Mouse (Mus musculus) hindbrain, embryonic 15.5 days (tissue): ENCODE measurements around the gene Olfr665. TPM values are rescaled to one million over a fixed set of nuclear protein-coding genes. Genes with fewer than 3 reads are reported as not detected.

Experiments
- polyA plus RNA-seq: library from polyadenylated mRNA; unstranded; fragments of >200 nt; fragmentation: Nextera tagmentation; extraction: Ambion mirVana; gene quantifications from 2 replicates; pipeline ENCODE4 v1.2.1, GENCODE M21; 2015

The Olfr665 gene
- polyA plus RNA-seq, 1 experiment from 2014 or later: not detected

Other genes starting within 250 kb of the Olfr665 start
- 0.13 and 0.27 TPM in 2 replicates for gene Olfr658, start 230.7 kb upstream of the Olfr665 start, polyA plus RNA-seq
- not detected in 2 replicates for gene Olfr659, start 211.3 kb upstream of the Olfr665 start, polyA plus RNA-seq
- not detected in 2 replicates for gene Olfr661, start 191.5 kb upstream of the Olfr665 start, polyA plus RNA-seq
- not detected in 2 replicates for gene Usp17le, start 100.6 kb upstream of the Olfr665 start, polyA plus RNA-seq
- gene Usp17lb, start 35.4 kb upstream of the Olfr665 start, polyA plus RNA-seq: not detected in 2 replicates
- not detected in 2 replicates for gene Usp17la, start 21.0 kb upstream of the Olfr665 start, polyA plus RNA-seq
- not detected in 2 replicates for gene Olfr666, start 17.9 kb downstream of the Olfr665 start, polyA plus RNA-seq
- not detected in 2 replicates for gene Olfr667, start 43.5 kb downstream of the Olfr665 start, polyA plus RNA-seq
- not detected in 2 replicates for gene Olfr668, start 50.0 kb downstream of the Olfr665 start, polyA plus RNA-seq
- gene Olfr669, start 56.2 kb downstream of the Olfr665 start, polyA plus RNA-seq: not detected in 2 replicates
- gene Olfr670, start 84.6 kb downstream of the Olfr665 start, polyA plus RNA-seq: not detected in 2 replicates
- gene Olfr671, start 101.1 kb downstream of the Olfr665 start, polyA plus RNA-seq: not detected in 2 replicates
- not detected in 2 replicates for gene Olfr672, start 124.0 kb downstream of the Olfr665 start, polyA plus RNA-seq
- not detected in 2 replicates for gene Olfr675, start 150.4 kb downstream of the Olfr665 start, polyA plus RNA-seq
- not detected in 2 replicates for gene Olfr676, start 154.7 kb downstream of the Olfr665 start, polyA plus RNA-seq
- gene Olfr677, start 173.3 kb downstream of the Olfr665 start, polyA plus RNA-seq: not detected in 2 replicates
- not detected in 2 replicates for gene Olfr678, start 186.4 kb downstream of the Olfr665 start, polyA plus RNA-seq
- gene Olfr679, start 203.2 kb downstream of the Olfr665 start, polyA plus RNA-seq: not detected in 2 replicates
- gene Olfr680-ps1, start 214.8 kb downstream of the Olfr665 start, polyA plus RNA-seq: not detected in 2 replicates
- gene Olfr681, start 238.8 kb downstream of the Olfr665 start, polyA plus RNA-seq: not detected in 2 replicates